Mouse (Mus musculus) forebrain, embryonic 11.5 days (tissue): ENCODE data around the gene Tmem104. TPM values are rescaled to one million over a fixed set of nuclear protein-coding genes. Genes with fewer than 3 reads are reported as not detected.
A peak's percentile ranks its signal among the peaks of the same experiment; 100 is the strongest.

Experiments
- ATAC-seq: fragments of 200-750 bp; cut with Nextera tagmentation; replicated peaks from 2 replicates; pipeline ENCODE4 v1.8.0; 2017; ENCODE audit warnings: moderate TSS enrichment; ENCODE audit not compliant: low FRiP score
- DNase-seq: peaks from one replicate; pipeline ENCODE4 v3.0.0-alpha.2; 2017; ENCODE audit warnings: low spot score
- H3K27ac ChIP-seq: fragments of 300-500 bp; sonication (generic); 2 replicates; pipeline ENCODE4 v1.5.1; 2014; ENCODE audit warnings: low read depth, low read length
- H3K27me3 ChIP-seq: fragments of 300-500 bp; sonication (generic); 2 replicates; pipeline ENCODE4 v1.6.1; 2014; ENCODE audit warnings: mild to moderate bottlenecking, low read length, mixed read lengths; ENCODE audit not compliant: control insufficient read depth, insufficient read depth
- H3K36me3 ChIP-seq: fragments of 300-500 bp; sonication (generic); 2 replicates; pipeline ENCODE4 v1.6.1; 2014; ENCODE audit warnings: mild to moderate bottlenecking, low read length, moderate library complexity, mixed read lengths; ENCODE audit not compliant: control insufficient read depth, insufficient read depth
- H3K4me1 ChIP-seq: fragments of 300-500 bp; sonication (generic); replicated peaks from 2 replicates; pipeline ENCODE4 v1.6.1; 2014; ENCODE audit warnings: low read length, mixed read lengths; ENCODE audit not compliant: control insufficient read depth, insufficient read depth
- H3K4me2 ChIP-seq: fragments of 300-500 bp; sonication (generic); 2 replicates; pipeline ENCODE4 v1.6.1; 2014; ENCODE audit warnings: low read depth, mild to moderate bottlenecking, low read length, moderate library complexity, mixed read lengths; ENCODE audit not compliant: severe bottlenecking
- H3K4me3 ChIP-seq: fragments of 300-500 bp; sonication (generic); 2 replicates; pipeline ENCODE4 v1.5.1; 2014; ENCODE audit warnings: low read depth, low read length
- H3K9ac ChIP-seq: fragments of 300-500 bp; sonication (generic); 2 replicates; pipeline ENCODE4 v1.6.1; 2014; ENCODE audit warnings: low read length
- H3K9me3 ChIP-seq: fragments of 300-500 bp; sonication (generic); 2 replicates; pipeline ENCODE4 v1.6.1; 2016; ENCODE audit warnings: low read length, mixed read lengths; ENCODE audit not compliant: control insufficient read depth
- WGBS: fragments of 180-500 bp; shearing (Covaris S2); extraction: QIAGEN DNeasy Blood & Tissue Kit; methylation state at CpG from one replicate; pipeline ENCODE4 v1.1.7; 2014; 5-methylcytosine and 5-hydroxymethylcytosine counted together
- polyA plus RNA-seq: library from polyadenylated mRNA; unstranded; fragments of >200 nt; fragmentation: Nextera tagmentation; extraction: Ambion mirVana; gene quantifications from 2 replicates; pipeline ENCODE4 v1.2.1, GENCODE M21; 2014

The Tmem104 gene
- polyA plus RNA-seq, 1 experiment from 2014 or later = 9.2 TPM

- Histone ChIP-seq H3K27ac (peak within 1 kb of the TSS; percentile 71; the same call in 1 of the 2 replicates), H3K4me1 (peaks cover 11% of the 10 kb centered on the region), H3K36me3 (no peaks in the 10 kb centered on the region), H3K9ac (peak within 1 kb of the TSS; percentile 84), H3K4me2 (peak within 1 kb of the TSS; percentile 83), H3K4me3 (peak within 1 kb of the TSS; percentile 60), H3K9me3 (no peaks in the 10 kb centered on the region), H3K27me3 (no peaks in the 10 kb centered on the region)
- 0% methylated on average over 42 of the region's 42 CpGs for WGBS
- DNase-seq = peak; percentile 98
- peak; percentile 96 for ATAC-seq
These were observed 89.7 kb downstream of the Tmem104 start, which contains the start of gene Fdxr for GRCm38 (mm10) chr11:115276780-115277603. Gene Fdxr (minus strand): TSS chr11:115277050.

GRCm38 (mm10) chr11:115277604-115277975 is 90.3 kb downstream of the Tmem104 start:
- H3K27ac ChIP-seq = no peak overlapping the region
- DNase-seq = no peak
- ATAC-seq = no peak
- H3K4me3 ChIP-seq = peak overlapping the region; percentile 60
- no peaks in the 10 kb centered on the region for H3K36me3 ChIP-seq
- 16% methylated on average over 7 of the region's 7 CpGs for WGBS
- H3K9ac ChIP-seq = peak overlapping the region; percentile 62
- H3K27me3 ChIP-seq = no peaks in the 10 kb centered on the region
- no peaks in the 10 kb centered on the region for H3K9me3 ChIP-seq
- peak overlapping the region; percentile 76 for H3K4me2 ChIP-seq
- peaks cover 11% of the 10 kb centered on the region for H3K4me1 ChIP-seq

DNA sequence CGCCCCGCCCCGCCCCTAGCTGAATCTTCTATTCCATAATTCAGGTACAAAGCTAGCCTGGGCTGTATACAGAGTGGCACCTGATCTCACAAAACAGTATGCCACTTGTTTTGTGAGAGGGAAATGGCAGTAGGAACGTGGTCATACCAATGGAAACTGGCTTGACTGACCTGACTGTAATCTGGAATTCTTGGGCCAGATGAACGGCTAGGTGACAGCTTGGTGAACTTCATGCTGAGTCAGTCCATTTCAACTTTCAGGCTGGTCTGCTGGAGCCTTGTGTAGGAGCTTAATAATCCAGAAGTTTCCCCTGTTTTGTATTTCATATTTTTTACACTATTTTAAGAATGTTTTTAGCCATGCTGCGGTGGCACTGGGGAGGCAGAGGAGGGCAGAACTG is 90.9 kb downstream of the Tmem104 start:
- H3K27me3 ChIP-seq = no peaks in the 10 kb centered on the region
- DNase-seq = no peak
- H3K27ac ChIP-seq = no peak overlapping the region
- ATAC-seq = no peak
- H3K9ac ChIP-seq = no peak overlapping the region; the same call in 1 of the 2 replicates
- H3K4me2 ChIP-seq = peak overlapping the region; percentile 76; the same call in 1 of the 2 replicates
- H3K36me3 ChIP-seq = no peaks in the 10 kb centered on the region
- 77% methylated on average over 6 of the region's 6 CpGs for WGBS
- no peak overlapping the region; the same call in 1 of the 2 replicates for H3K4me3 ChIP-seq
- peaks cover 11% of the 10 kb centered on the region for H3K4me1 ChIP-seq
- no peaks in the 10 kb centered on the region for H3K9me3 ChIP-seq

GRCm38 (mm10) chr11:115279726-115280125 is 92.4 kb downstream of the Tmem104 start:
- H3K4me1 ChIP-seq = peaks cover 11% of the 10 kb centered on the region
- no peaks in the 10 kb centered on the region for H3K27me3 ChIP-seq
- no peak overlapping the region for H3K27ac ChIP-seq
- H3K4me2 ChIP-seq = no peak overlapping the region
- H3K9me3 ChIP-seq = no peaks in the 10 kb centered on the region
- 65% methylated on average over 1 of the region's 1 CpGs for WGBS
- H3K4me3 ChIP-seq = no peak overlapping the region
- no peak for ATAC-seq
- no peaks in the 10 kb centered on the region for H3K36me3 ChIP-seq
- DNase-seq = no peak
- no peak overlapping the region for H3K9ac ChIP-seq

GRCm38 (mm10) chr11:115282295-115282694 is 95.0 kb downstream of the Tmem104 start:
- H3K9me3 ChIP-seq = no peaks in the 10 kb centered on the region
- H3K27ac ChIP-seq = no peak overlapping the region
- DNase-seq = no peak
- no peak overlapping the region for H3K4me2 ChIP-seq
- peaks cover 4% of the 10 kb centered on the region; the same call in 1 of the 2 replicates for H3K4me1 ChIP-seq
- no peak overlapping the region for H3K4me3 ChIP-seq
- H3K27me3 ChIP-seq = no peaks in the 10 kb centered on the region
- no peaks in the 10 kb centered on the region for H3K36me3 ChIP-seq
- 83% methylated on average over 8 of the region's 8 CpGs for WGBS
- H3K9ac ChIP-seq = no peak overlapping the region
- no peak for ATAC-seq

GRCm38 (mm10) chr11:115282723-115283485 is 95.6 kb downstream of the Tmem104 start:
- H3K4me3 ChIP-seq = no peak overlapping the region
- H3K36me3 ChIP-seq = no peaks in the 10 kb centered on the region
- H3K4me1 ChIP-seq = peaks cover under 1% of the 10 kb centered on the region; the same call in 1 of the 2 replicates
- H3K9me3 ChIP-seq = no peaks in the 10 kb centered on the region
- H3K27ac ChIP-seq = no peak overlapping the region
- H3K9ac ChIP-seq = no peak overlapping the region
- H3K4me2 ChIP-seq = no peak overlapping the region
- no peak for ATAC-seq
- 89% methylated on average over 8 of the region's 8 CpGs for WGBS
- H3K27me3 ChIP-seq = no peaks in the 10 kb centered on the region
- no peak for DNase-seq

GRCm38 (mm10) chr11:115283486-115283765 is 96.1 kb downstream of the Tmem104 start:
- DNase-seq (no peak), ATAC-seq (no peak)
- H3K4me1 ChIP-seq = no peaks in the 10 kb centered on the region
- H3K9me3 ChIP-seq = no peaks in the 10 kb centered on the region
- no peaks in the 10 kb centered on the region for H3K27me3 ChIP-seq
- no peak overlapping the region for H3K27ac ChIP-seq
- 80% methylated on average over 9 of the region's 9 CpGs for WGBS
- no peak overlapping the region for H3K4me3 ChIP-seq
- H3K9ac ChIP-seq = no peak overlapping the region
- H3K36me3 ChIP-seq = no peaks in the 10 kb centered on the region
- no peak overlapping the region for H3K4me2 ChIP-seq

GRCm38 (mm10) chr11:115283891-115284620 is 96.8 kb downstream of the Tmem104 start:
- H3K4me3 ChIP-seq = no peak overlapping the region
- WGBS = 88% methylated on average over 12 of the region's 12 CpGs
- H3K4me2 ChIP-seq = no peak overlapping the region
- no peaks in the 10 kb centered on the region for H3K27me3 ChIP-seq
- ATAC-seq = no peak
- no peak for DNase-seq
- no peaks in the 10 kb centered on the region for H3K4me1 ChIP-seq
- H3K27ac ChIP-seq = no peak overlapping the region
- H3K36me3 ChIP-seq = no peaks in the 10 kb centered on the region
- H3K9me3 ChIP-seq = no peaks in the 10 kb centered on the region
- H3K9ac ChIP-seq = no peak overlapping the region
